Mouse (Mus musculus): ENCODE data around the gene Slc25a39. TPM values are rescaled to one million over a fixed set of nuclear protein-coding genes. Genes with fewer than 3 reads are reported as not detected.

Gene Slc25a39
- total RNA-seq, 2 experiments from 2014 or later = 80.8 to 211 TPM

DNA sequence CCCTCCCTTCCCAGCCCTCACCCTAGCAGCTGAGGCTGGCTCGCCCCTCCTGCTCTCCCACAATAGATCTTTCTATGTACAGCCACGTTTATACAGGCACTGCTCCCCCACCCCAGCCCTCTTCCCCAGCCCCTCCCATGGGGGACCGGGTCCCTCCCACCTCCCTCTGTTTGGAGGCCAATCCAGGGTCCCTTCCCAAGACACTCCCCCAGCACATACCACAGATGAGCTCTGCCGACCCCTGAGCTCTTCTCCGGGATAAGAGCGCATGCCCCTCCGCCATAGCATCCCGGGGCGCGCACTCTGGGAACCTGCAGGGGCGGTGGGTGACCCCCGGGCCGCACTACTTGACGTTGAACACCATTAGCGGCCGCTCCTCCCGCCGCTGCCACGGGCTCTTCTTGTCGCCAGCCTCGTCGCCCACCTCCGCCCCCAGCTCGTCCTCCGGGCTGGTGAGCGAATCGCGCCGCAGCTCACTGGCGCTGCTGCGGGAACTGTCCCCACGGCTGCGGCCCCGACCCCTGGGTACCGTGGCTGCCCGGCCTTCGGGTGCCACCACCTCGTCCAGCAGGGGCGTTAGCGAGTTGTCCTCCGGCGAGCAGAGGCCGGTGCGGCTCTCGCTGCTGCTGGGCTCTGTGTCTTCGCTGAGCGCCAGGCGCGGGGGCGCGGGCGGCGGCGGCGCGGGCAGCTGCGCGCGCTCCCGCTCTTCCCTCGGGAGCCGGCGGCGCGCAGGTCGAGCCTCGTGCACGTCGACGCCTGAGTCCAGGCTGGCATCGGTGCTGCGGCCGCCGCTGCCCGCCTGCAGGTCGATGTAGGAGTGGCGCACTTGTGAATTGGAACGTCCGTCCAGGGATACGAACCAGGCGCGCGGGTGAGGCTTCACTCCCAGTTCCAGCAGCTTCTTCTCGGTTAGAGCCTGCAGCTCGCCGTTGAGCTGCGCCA, 29.6 kb upstream of the Slc25a39 start:
- no peak for ATAC-seq (replicated peaks; ENCODE audit: low FRiP score, poor library complexity, severe bottlenecking)

DNA sequence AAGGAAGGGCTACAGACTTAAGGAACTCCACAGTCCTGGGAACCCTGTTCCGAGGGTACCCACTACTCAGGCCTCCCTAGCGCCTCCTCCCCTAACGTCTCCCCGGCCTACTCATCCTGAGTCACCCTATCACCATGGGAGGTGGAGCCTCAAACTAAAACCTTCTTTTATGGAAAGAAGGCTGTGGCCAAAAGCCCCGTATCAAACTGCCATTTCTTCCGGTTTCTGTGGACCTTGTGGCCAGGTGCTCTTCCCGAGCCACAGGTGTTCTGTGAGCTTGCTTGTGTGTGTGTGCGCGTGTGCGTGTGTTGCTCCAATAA, 28.7 kb upstream of the Slc25a39 start:
- ATAC-seq (replicated peaks; ENCODE audit: low FRiP score, poor library complexity, severe bottlenecking) = no peak

DNA sequence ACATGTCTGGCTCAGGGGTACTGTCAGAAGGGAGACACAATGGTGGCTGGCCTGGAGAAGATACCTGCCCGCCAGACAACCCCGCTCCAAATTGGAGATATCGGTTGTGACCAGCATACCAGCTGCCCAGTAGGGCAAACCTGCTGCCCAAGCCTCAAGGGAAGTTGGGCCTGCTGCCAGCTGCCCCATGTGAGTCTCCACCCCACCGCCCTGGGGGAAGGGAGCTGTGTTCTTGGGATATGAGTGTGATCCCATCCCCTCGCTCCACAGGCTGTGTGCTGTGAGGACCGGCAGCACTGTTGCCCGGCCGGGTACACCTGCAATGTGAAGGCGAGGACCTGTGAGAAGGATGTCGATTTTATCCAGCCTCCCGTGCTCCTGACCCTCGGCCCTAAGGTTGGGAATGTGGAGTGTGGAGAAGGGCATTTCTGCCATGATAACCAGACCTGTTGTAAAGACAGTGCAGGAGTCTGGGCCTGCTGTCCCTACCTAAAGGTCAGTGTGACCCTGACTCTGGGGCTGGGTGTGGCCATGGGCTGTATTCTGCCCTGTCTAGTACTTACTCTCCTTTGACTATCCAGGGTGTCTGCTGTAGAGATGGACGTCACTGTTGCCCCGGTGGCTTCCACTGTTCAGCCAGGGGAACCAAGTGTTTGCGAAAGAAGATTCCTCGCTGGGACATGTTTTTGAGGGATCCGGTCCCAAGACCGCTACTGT, 28.2 kb upstream of the Slc25a39 start:
- no peak for ATAC-seq (replicated peaks; ENCODE audit: low FRiP score, poor library complexity, severe bottlenecking)

DNA sequence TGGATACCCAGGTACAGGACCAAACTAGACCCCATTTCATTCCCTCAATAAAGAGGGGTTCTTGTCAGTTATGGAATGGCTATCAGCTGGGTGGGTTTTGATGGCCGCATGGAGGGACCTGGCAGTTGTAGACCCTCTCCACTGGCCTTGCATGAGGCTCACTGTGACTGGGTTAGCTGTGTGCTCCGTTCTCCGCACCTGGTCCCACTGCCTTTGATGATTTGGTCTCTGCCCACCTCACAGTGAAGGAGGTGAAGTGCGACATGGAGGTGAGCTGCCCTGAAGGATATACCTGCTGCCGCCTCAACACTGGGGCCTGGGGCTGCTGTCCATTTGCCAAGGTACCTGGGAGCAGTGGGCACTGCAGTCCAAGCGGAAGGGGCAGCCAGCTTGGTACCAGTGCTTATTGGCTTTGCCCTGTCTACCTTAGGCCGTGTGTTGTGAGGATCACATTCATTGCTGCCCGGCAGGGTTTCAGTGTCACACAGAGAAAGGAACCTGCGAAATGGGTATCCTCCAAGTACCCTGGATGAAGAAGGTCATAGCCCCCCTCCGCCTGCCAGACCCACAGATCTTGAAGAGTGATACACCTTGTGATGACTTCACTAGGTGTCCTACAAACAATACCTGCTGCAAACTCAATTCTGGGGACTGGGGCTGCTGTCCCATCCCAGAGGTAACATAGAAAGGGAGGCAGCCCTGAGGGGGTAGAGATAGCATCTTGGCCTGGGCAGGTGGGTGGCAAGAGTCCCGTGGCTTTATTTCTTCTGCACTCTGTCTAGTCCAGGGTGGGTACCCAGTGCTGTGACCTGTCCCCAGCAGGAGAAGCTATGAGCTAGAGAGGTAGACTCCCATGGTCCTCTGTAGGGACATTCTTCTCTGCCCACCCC, 27.3 kb upstream of the Slc25a39 start:
- no peak for ATAC-seq (replicated peaks; ENCODE audit: low FRiP score, poor library complexity, severe bottlenecking)

DNA sequence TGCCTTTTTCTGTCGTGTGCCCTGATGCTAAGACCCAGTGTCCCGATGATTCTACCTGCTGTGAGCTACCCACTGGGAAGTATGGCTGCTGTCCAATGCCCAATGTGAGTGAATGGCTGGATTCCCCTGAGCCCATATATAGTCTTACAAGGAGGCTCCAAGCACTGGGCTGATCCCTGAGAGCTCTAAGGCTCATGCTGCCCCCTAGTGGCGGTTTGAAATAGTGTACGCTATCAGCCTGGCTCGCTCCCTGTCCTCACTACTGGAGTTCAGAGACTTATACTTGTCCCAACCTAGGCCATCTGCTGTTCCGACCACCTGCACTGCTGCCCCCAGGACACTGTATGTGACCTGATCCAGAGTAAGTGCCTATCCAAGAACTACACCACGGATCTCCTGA, 26.7 kb upstream of the Slc25a39 start:
- peak; percentile 62 for ATAC-seq (replicated peaks; ENCODE audit: low FRiP score, poor library complexity, severe bottlenecking)

DNA sequence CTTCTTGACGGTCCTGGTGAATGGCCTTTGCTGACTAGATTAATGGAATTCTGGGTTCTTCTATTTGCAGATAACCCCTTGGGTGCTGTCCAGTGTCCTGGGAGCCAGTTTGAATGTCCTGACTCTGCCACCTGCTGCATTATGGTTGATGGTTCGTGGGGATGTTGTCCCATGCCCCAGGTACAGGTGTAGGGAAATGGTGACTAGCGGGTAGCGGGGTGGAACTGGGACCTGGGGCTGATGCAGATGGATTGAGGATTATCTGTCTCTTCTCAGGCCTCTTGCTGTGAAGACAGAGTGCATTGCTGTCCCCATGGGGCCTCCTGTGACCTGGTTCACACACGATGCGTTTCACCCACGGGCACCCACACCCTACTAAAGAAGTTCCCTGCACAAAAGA, 26.1 kb upstream of the Slc25a39 start:
- ATAC-seq (replicated peaks; ENCODE audit: low FRiP score, poor library complexity, severe bottlenecking) = no peak

DNA sequence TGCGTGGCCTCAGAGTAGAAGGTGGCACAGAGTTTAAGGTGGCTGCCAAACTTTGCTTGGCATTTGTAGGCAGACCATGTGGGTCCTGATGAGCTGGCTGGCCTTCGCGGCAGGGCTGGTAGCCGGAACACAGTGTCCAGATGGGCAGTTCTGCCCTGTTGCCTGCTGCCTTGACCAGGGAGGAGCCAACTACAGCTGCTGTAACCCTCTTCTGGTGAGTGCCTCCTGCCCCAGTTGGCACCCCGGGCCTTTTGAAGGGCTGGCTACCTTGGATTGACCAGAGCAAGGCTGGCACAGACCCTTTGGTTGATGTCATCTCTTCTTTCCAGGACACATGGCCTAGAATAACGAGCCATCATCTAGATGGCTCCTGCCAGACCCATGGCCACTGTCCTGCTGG, 25.1 kb upstream of the Slc25a39 start:
- no peak for ATAC-seq (replicated peaks; ENCODE audit: low FRiP score, poor library complexity, severe bottlenecking)

DNA sequence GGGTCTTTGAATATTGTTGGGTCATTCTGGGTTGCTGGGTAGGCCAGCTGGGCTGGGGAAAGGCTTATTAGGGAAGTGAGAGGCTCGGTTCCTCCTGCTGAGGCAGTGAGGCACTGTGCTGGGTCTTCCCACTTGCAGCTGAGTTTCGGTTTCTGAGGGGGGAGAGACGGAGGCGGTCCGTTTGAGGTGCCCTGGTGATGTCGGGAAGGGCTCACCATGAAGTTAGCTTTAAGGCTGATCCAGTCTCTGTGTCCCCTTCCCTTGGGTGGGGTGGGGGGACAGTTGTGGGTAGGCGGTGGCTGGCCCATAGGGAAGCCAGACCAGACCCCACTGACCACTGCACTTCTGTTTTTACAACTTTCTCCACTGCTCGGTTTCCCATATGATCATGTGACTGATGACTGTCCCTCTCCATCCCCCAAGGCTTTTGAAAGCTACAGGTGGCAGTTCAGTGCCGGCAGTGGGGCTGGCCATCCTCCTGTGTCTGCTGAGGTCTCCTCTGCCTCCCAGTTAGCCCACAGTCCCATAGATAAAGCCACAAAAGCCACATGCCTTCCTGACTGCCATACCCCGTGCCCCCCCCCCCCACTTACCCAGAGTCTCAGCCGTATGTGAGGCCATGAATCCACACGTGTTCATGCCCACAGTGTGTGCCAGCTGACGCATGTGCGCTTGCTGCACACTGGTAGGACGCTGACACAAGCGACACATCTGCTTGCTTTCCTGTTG, 24.5 kb upstream of the Slc25a39 start:
- ATAC-seq (replicated peaks; ENCODE audit: low FRiP score, poor library complexity, severe bottlenecking) = no peak

DNA sequence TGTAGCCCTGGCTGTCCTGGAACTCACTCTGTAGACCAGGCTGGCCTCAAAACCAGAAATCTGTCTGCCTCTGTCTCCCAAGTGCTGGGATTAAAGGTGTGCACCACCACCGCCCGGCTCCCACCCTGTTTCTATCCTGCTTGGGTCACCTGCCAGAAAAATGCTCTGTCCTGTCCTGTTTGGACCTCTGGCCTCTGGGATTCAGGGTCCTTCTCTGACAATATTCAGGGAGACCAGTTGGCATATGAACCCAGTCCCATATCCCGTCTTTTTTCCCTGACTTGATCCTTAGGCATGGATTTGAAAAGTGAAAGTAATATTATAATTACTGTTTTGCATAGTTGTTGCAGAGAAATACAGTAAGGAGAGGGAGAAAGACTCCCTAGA, 24.0 kb upstream of the Slc25a39 start:
- ATAC-seq (replicated peaks; ENCODE audit: low FRiP score, poor library complexity, severe bottlenecking) = no peak

DNA sequence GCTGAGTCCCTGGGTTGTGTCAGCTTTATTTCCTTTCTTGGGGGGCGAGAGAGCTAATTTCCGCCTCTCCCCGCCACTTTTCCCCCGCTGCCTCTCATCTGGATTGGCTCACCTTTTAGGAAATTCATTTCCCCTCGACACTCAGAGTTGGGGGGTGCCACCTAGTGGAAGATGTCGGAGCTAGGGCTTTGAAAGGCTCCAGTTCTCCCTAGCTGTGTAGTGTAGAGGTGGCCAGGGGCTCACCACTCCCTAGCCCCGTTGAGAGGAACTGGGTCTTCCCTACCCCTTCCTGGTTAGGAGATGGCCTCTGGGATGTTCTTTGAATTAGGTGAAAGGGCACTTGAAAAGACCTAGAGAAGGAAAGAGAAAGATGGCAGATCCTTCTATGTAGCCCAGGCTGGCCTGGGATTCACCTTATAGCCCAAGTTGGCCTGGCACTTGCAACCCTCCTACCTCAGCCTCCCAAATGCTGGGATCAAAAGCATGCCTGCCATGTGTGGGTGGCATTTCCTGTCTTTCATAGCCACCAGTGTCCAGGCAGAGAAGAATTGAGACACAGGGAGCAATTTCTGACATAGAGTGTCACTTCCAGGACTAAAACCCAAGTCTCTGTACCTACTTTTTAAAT, 23.4 kb upstream of the Slc25a39 start:
- ATAC-seq (replicated peaks; ENCODE audit: low FRiP score, poor library complexity, severe bottlenecking) = peak; percentile 53

DNA sequence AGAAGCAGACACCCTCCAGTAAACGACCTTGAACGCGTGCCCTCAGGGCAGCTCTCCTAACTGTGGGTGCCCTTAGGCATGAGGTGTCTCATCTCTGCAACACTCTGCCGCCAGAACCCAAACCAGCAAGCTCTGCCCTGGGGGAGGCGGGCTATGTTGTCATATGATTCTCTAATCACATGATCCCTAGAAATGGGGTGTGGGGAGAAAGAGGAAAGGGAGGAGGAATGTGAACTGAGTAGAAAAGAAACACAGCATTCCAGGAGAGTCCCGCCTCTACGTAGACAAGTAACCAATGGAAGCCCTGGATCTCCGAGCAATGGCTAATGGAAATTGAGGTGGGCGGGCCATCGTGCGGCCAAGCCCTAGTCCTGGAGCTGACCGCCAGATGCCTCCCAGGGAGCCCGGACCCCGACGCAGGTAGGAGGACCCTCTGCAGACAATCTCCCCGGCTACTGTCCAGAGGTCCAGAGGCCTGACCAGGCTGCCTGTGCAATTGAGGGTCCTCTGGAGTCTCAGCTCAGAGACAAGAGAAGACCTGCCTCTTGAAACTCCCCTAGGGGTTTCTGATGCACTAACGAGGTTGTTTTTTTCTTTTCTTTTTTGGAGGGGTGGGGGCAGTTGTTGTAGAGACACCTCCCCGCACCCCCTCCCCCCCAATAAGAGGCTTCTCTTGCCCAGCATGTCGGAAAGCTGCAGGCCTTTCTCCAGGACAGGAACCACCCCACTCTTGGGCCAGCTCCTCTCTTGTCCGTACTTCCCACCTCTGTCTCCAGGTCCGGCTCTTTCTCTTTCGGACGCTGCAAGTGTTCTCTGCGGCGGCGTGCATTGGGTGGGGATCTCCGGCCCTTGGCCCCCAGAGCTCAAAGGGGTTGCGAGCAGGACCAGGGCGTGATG, 22.6 kb upstream of the Slc25a39 start, which contains the start of gene Grn:
Grn (plus strand) TSS at position 195 of the 897 bp plus-strand sequence.
- peak; percentile 92 for ATAC-seq (replicated peaks; ENCODE audit: low FRiP score, poor library complexity, severe bottlenecking)

DNA sequence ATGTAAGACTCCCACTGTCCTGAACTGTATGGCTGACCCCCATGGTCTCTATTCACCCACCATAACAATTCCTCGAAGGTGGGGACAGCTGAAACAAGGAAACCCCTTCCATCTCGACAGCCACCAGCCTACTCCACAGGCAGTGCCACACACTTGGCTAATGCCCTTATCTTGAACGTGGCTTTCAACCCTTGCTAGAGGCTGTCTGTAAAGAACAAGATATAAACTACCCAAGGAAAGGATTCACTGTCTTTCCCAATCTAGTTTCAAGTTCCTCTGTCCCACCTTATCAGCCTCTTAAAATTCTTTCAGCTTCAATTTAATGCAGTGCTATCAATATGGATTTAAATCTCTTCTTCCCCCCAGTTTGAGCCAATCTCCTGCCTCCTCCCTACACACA, 21.8 kb upstream of the Slc25a39 start:
- ATAC-seq (replicated peaks; ENCODE audit: low FRiP score, poor library complexity, severe bottlenecking) = no peak

DNA sequence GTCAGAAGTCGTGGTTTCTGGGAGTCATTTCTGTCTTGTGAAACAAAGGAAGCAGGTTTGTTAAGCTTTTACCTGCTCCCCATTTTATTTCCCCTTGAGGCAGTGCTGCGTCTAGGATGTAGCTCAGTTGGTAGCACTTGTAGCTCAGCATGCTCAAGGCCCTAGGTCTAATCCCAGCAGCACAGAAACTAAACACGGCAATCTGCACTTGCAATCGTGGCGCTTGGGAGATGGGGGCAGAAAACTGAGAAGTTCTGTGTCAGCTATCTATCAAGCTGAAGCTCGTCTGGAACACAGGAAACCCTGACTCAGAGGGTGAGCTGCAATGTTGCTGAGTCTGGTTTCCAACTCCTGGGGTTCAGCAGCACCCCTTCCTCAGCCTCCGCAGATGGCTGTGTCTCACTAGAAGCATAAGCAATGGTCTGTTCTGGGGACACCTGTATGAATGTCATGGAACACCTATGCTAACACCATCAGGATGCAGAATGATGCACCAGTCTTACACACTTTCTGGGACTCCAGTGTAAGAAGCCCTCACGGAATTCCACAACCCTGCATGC, 21.3 kb upstream of the Slc25a39 start:
- no peak for ATAC-seq (replicated peaks; ENCODE audit: low FRiP score, poor library complexity, severe bottlenecking)

DNA sequence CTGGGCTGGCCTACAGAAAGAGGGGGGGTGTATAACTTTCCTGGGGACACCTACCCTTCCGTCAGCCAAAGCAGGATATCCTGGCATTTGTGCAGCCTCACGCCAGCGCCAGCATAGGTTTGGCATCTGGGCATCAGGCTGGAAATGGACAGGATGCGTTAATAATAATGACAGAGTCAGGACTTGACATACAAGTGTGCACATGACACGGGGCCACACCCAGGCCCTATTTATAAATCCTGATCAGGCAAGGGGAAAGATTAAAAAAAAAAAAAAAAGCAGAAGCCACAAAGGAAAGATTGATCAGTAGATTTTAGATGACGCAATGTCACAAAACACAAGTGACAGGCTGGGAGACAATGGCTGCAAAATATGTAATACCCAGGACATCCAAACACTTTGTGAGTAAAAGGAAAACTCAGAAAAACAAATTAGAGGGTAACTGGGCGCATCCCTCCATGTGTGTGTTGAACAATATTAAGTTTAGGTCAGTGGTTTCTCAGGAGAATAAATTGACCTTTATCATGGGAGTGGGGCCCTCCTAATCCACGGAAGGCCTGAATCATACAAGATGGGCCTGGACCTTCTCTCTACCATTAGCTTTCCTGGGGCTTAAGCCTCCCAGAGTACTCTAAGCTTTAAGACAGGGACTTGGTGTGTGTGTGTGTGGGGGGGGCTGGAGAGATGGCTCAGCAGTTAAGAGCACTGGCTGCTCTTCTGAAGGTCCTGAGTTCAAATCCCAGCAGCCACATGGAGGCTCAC, 18.0 kb upstream of the Slc25a39 start:
- ATAC-seq (replicated peaks; ENCODE audit: low FRiP score, poor library complexity, severe bottlenecking) = no peak

DNA sequence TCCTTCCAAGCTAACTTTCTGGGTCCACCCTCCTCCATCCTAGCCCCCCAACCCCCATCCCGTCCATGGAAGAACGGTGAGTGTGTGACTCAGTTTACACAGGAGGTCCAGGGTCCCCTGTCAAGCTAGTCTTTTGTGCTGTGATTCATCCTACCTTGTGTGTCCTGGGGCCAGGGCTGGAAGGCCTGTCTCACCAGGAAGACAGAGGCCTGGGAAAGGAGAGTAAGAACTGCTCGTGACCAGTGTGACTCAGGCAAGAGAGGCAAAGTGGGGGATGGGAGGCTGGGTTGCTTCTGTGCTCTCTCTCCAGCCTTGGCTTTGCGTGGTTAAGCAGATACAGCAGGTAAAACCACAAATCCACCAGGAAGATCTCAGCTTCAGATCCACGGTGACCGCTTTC, 16.9 kb upstream of the Slc25a39 start:
- ATAC-seq (replicated peaks; ENCODE audit: low FRiP score, poor library complexity, severe bottlenecking) = no peak

DNA sequence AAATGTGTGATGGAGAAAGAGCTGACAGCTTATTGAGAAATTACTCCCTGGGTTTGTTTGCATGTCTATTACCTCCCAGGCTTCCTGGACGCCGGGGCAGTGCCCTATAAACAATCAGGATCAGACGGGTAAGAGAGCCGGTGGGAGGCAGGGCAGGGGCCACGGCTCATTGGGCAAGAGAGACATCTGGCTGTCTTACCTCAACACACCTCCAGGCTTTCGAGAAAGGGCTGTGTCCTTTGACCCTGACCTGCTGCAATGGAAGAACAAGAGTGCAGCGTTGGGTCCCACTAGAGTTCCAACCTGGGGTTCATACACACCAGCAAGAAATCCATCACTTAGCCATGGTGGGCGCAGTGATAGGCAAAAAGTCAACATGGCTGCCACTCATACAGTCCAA, 13.8 kb upstream of the Slc25a39 start:
- ATAC-seq (replicated peaks; ENCODE audit: low FRiP score, poor library complexity, severe bottlenecking) = no peak

DNA sequence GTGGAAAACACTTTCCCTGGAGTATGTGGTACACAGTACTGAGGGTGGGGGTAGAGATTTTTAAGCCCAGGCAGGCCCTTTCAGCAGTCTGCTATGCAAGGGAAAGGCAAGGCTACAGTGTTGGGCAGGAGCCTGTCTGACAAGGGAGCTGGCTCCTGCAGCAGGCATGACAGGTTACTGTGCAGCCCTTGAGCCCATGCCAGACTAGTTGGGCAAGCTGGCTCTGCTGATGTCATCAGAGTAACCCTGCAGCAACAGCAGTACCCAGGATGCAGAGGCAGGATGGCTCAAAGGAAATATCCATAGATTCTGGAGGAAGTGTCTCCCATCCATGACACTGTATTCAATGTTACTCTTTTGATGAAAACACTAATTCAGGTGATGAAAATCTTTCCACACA, 11.1 kb upstream of the Slc25a39 start:
- no peak for ATAC-seq (replicated peaks; ENCODE audit: low FRiP score, poor library complexity, severe bottlenecking)
